Mouse (Mus musculus) megakaryocyte-erythroid progenitor cell, adult 5-6 weeks (primary cell): ENCODE results near the gene Krt72. TPM values are rescaled to one million over a fixed set of nuclear protein-coding genes. Genes with fewer than 3 reads are reported as not detected.

ENCODE experiments used
- total RNA-seq, 2 experiments: library from RNA; stranded (forward) in 1 of 2; stranded (reverse) in 1 of 2; fragments of 200-1000, 215-1000 nt in 1 of 2; fragments of >200 nt in 1 of 2; fragmentation: Nextera tagmentation in 1 of 2; gene quantifications; 2 replicates each; pipeline ENCODE4 v1.2.3; 2014 to 2017

Gene Krt72
- total RNA-seq, 2 experiments from 2014 or later, result not detected

Other genes with a start within 250 kb of the Krt72 start
- gene Krt82, start 235.8 kb downstream of the Krt72 start, total RNA-seq (2014; fragmentation: Nextera tagmentation), result not detected in 2 replicates
- gene Krt82, start 235.8 kb downstream of the Krt72 start, total RNA-seq (2017), result not detected in 2 replicates
- not detected in 2 replicates for gene Krt90, start 223.5 kb downstream of the Krt72 start, total RNA-seq (2014; fragmentation: Nextera tagmentation)
- not detected in 2 replicates for gene Krt90, start 223.5 kb downstream of the Krt72 start, total RNA-seq (2017)
- gene Krt75, start 212.6 kb downstream of the Krt72 start, total RNA-seq (2014; fragmentation: Nextera tagmentation), result not detected in 2 replicates
- not detected in 2 replicates for gene Krt75, start 212.6 kb downstream of the Krt72 start, total RNA-seq (2017)
- not detected in 2 replicates for gene Gm5414, start 158.3 kb downstream of the Krt72 start, total RNA-seq (2014; fragmentation: Nextera tagmentation)
- not detected in 2 replicates for gene Gm5414, start 158.3 kb downstream of the Krt72 start, total RNA-seq (2017)
- gene Gm5478, start 139.1 kb downstream of the Krt72 start, total RNA-seq (2014; fragmentation: Nextera tagmentation), result not detected in 2 replicates
- gene Gm5478, start 139.1 kb downstream of the Krt72 start, total RNA-seq (2017), result not detected in 2 replicates
- not detected in 2 replicates for gene Krt6b, start 106.2 kb downstream of the Krt72 start, total RNA-seq (2014; fragmentation: Nextera tagmentation)
- gene Krt6b, start 106.2 kb downstream of the Krt72 start, total RNA-seq (2017), result not detected in 2 replicates
- not detected in 2 replicates for gene Krt6a, start 92.2 kb downstream of the Krt72 start, total RNA-seq (2014; fragmentation: Nextera tagmentation)
- gene Krt6a, start 92.2 kb downstream of the Krt72 start, total RNA-seq (2017), result not detected in 2 replicates
- gene Krt5, start 73.6 kb downstream of the Krt72 start, total RNA-seq (2014; fragmentation: Nextera tagmentation), result not detected in 2 replicates
- not detected in 2 replicates for gene Krt5, start 73.6 kb downstream of the Krt72 start, total RNA-seq (2017)
- gene Krt71, start 43.4 kb downstream of the Krt72 start, total RNA-seq (2014; fragmentation: Nextera tagmentation), result not detected in 2 replicates
- not detected in 2 replicates for gene Krt71, start 43.4 kb downstream of the Krt72 start, total RNA-seq (2017)
- not detected in 2 replicates for gene Krt73, start 15.9 kb upstream of the Krt72 start, total RNA-seq (2014; fragmentation: Nextera tagmentation)
- gene Krt73, start 15.9 kb upstream of the Krt72 start, total RNA-seq (2017), result not detected in 2 replicates
- not detected in 2 replicates for gene Krt2, start 31.7 kb upstream of the Krt72 start, total RNA-seq (2014; fragmentation: Nextera tagmentation)
- gene Krt2, start 31.7 kb upstream of the Krt72 start, total RNA-seq (2017), result not detected in 2 replicates
- not detected in 2 replicates for gene Krt1, start 64.3 kb upstream of the Krt72 start, total RNA-seq (2014; fragmentation: Nextera tagmentation)
- gene Krt1, start 64.3 kb upstream of the Krt72 start, total RNA-seq (2017), result not detected in 2 replicates
- gene Krt77, start 83.2 kb upstream of the Krt72 start, total RNA-seq (2014; fragmentation: Nextera tagmentation), result not detected in 2 replicates
- gene Krt77, start 83.2 kb upstream of the Krt72 start, total RNA-seq (2017), result not detected in 2 replicates
- gene Krt76, start 106.5 kb upstream of the Krt72 start, total RNA-seq (2014; fragmentation: Nextera tagmentation), result not detected in 2 replicates
- gene Krt76, start 106.5 kb upstream of the Krt72 start, total RNA-seq (2017), result not detected in 2 replicates
- gene Krt4, start 138.3 kb upstream of the Krt72 start, total RNA-seq (2014; fragmentation: Nextera tagmentation), result not detected in 2 replicates
- not detected in 2 replicates for gene Krt4, start 138.3 kb upstream of the Krt72 start, total RNA-seq (2017)
- not detected in 2 replicates for gene Krt79, start 153.9 kb upstream of the Krt72 start, total RNA-seq (2014; fragmentation: Nextera tagmentation)
- not detected in 2 replicates for gene Krt79, start 153.9 kb upstream of the Krt72 start, total RNA-seq (2017)
- gene Krt78, start 167.8 kb upstream of the Krt72 start, total RNA-seq (2014; fragmentation: Nextera tagmentation), result not detected in 2 replicates
- not detected in 2 replicates for gene Krt78, start 167.8 kb upstream of the Krt72 start, total RNA-seq (2017)
- gene Krt8, start 218.0 kb upstream of the Krt72 start, total RNA-seq (2014; fragmentation: Nextera tagmentation), result 0.17 and 1.5 TPM in 2 replicates
- 0.27 TPM in 1 of 2 replicates, not detected in the other for gene Krt8, start 218.0 kb upstream of the Krt72 start, total RNA-seq (2017)
- gene Krt18, start 241.7 kb upstream of the Krt72 start, total RNA-seq (2014; fragmentation: Nextera tagmentation), result 8.3 TPM in 1 of 2 replicates, not detected in the other
- gene Krt18, start 241.7 kb upstream of the Krt72 start, total RNA-seq (2017), result 7.2 and 11.5 TPM in 2 replicates